Mouse (Mus musculus) liver, embryonic 11.5 days (tissue): ENCODE data around the gene Cat. TPM values are rescaled to one million over a fixed set of nuclear protein-coding genes. Genes with fewer than 3 reads are reported as not detected.

Experiments
- ATAC-seq: fragments of 200-750 bp; cut with Nextera tagmentation; replicated peaks from 2 replicates; pipeline ENCODE4 v1.8.0; 2017; ENCODE audit warnings: moderate number of reproducible peaks, mild to moderate bottlenecking, moderate TSS enrichment, moderate library complexity; ENCODE audit not compliant: low FRiP score
- DNase-seq: peaks from one replicate; pipeline ENCODE4 v3.0.0-alpha.2; 2017; ENCODE audit warnings: low spot score
- H3K27ac ChIP-seq: fragments of 300-500 bp; sonication (generic); 2 replicates; pipeline ENCODE4 v1.5.1; 2014; ENCODE audit warnings: mild to moderate bottlenecking, low read depth, low read length, control low read depth
- H3K27me3 ChIP-seq: fragments of 300-500 bp; sonication (generic); replicated peaks from 2 replicates; pipeline ENCODE4 v1.6.1; 2014; ENCODE audit warnings: low read length, mixed read lengths; ENCODE audit not compliant: control insufficient read depth, insufficient read depth
- H3K36me3 ChIP-seq: fragments of 300-500 bp; sonication (generic); 2 replicates; pipeline ENCODE4 v1.6.1; 2014; ENCODE audit warnings: mild to moderate bottlenecking, low read length, moderate library complexity, mixed read lengths; ENCODE audit not compliant: control insufficient read depth, insufficient read depth
- H3K4me1 ChIP-seq: fragments of 300-500 bp; sonication (generic); replicated peaks from 2 replicates; pipeline ENCODE4 v1.6.1; 2014; ENCODE audit warnings: low read length, mixed read lengths; ENCODE audit not compliant: control insufficient read depth, insufficient read depth
- H3K4me2 ChIP-seq: fragments of 300-500 bp; sonication (generic); 2 replicates; pipeline ENCODE4 v1.6.1; 2014; ENCODE audit warnings: mild to moderate bottlenecking, control low read depth, moderate library complexity
- H3K4me3 ChIP-seq: fragments of 300-500 bp; sonication (generic); 2 replicates; pipeline ENCODE4 v1.5.1; 2014; ENCODE audit warnings: low read depth, low read length, control low read depth
- H3K9ac ChIP-seq: fragments of 300-500 bp; sonication (generic); 2 replicates; pipeline ENCODE4 v1.6.1; 2014; ENCODE audit warnings: low read depth, low read length, control low read depth
- H3K9me3 ChIP-seq: fragments of 300-500 bp; sonication (generic); 2 replicates; pipeline ENCODE4 v1.6.1; 2016; ENCODE audit warnings: low read length, inconsistent platforms, mixed read lengths; ENCODE audit not compliant: control insufficient read depth
- WGBS: fragments of 180-500 bp; shearing (Covaris S2); extraction: QIAGEN DNeasy Blood & Tissue Kit; methylation state at CpG from one replicate; pipeline ENCODE4 v1.1.7; 2014; 5-methylcytosine and 5-hydroxymethylcytosine counted together
- polyA plus RNA-seq: library from polyadenylated mRNA; unstranded; fragments of >200 nt; fragmentation: Nextera tagmentation; extraction: Ambion mirVana; gene quantifications from 2 replicates; pipeline ENCODE4 v1.2.1, GENCODE M21; 2014

Gene Cat
- polyA plus RNA-seq, 1 experiment from 2014 or later, result 145 TPM

DNA sequence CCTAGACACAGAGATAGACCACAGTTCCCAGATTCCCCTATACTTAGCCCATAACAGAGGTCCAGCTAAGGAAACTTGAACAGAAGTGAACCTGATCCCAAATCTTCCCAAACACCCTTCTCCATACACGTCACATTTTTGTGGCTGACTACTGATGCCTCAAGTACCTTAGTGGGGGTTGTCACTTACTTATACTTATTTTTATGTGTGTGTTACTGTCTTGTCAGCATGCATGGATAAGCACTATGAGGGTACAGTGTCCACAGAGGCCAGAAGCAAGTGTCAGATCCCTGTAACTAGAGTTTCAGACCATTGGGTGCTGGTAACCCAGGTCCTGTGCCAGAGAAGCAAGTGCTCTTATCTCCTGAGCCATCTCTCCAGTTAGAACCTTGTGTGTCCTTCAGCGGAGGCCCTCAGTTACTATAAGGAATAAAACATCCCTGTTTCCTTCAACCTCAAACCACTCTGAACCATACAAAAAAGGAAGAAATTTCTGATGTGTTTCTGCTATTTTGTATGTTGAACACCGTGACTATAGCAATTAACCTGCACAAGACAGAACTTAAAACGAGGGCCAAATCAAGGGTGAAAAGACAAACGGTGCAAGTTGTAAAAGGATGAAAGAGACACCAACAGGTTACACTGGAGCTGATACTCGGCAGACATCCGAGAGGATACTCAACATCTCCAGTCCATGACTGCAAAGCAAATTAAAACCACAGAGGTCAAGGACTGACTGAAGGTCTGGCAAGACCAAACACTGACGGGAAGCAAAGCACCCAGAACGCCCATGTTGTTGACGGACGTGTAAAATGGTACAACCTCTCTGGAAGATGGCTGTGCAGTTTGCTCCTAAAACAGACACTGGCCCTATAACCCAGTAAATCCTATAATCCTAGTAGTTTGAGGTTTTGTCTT is 3.4 kb downstream of the Cat start:
- WGBS, result 71% methylated on average over 11 of the region's 11 CpGs
- Histone ChIP-seq H3K27ac (no peak overlapping the region), H3K4me2 (peak overlapping the region; percentile 82), H3K9me3 (no peaks in the 10 kb centered on the region), H3K9ac (no peak overlapping the region), H3K27me3 (no peaks in the 10 kb centered on the region), H3K36me3 (no peaks in the 10 kb centered on the region), H3K4me1 (peaks cover 52% of the 10 kb centered on the region), H3K4me3 (no peak overlapping the region)
- no peak for ATAC-seq
- DNase-seq, result no peak

GRCm38 (mm10) chr2:103480871-103481270 is 4.1 kb downstream of the Cat start:
- peak overlapping the region; percentile 55 for H3K4me2 ChIP-seq
- no peaks in the 10 kb centered on the region for H3K36me3 ChIP-seq
- WGBS, result 92% methylated on average over 4 of the region's 4 CpGs
- ATAC-seq, result no peak
- H3K9me3 ChIP-seq, result no peaks in the 10 kb centered on the region
- no peaks in the 10 kb centered on the region for H3K27me3 ChIP-seq
- no peak overlapping the region for H3K4me3 ChIP-seq
- DNase-seq, result no peak
- H3K9ac ChIP-seq, result peak overlapping the region; percentile 62
- H3K4me1 ChIP-seq, result peaks cover 53% of the 10 kb centered on the region
- H3K27ac ChIP-seq, result peak overlapping the region; percentile 85

GRCm38 (mm10) chr2:103480240-103480639 is 4.7 kb downstream of the Cat start:
- Histone ChIP-seq H3K36me3 (0 out of 2 replicates have a peak, but pooled peaks cover 4% of the 10 kb centered on the region), H3K4me3 (no peak overlapping the region), H3K9ac (peak overlapping the region; percentile 62), H3K9me3 (no peaks in the 10 kb centered on the region), H3K27ac (peak overlapping the region; percentile 85), H3K4me2 (peak overlapping the region; percentile 55), H3K27me3 (no peaks in the 10 kb centered on the region), H3K4me1 (peaks cover 53% of the 10 kb centered on the region)
- 50% methylated on average over 8 of the region's 8 CpGs for WGBS
- ATAC-seq, result peak; percentile 48
- no peak for DNase-seq

DNA sequence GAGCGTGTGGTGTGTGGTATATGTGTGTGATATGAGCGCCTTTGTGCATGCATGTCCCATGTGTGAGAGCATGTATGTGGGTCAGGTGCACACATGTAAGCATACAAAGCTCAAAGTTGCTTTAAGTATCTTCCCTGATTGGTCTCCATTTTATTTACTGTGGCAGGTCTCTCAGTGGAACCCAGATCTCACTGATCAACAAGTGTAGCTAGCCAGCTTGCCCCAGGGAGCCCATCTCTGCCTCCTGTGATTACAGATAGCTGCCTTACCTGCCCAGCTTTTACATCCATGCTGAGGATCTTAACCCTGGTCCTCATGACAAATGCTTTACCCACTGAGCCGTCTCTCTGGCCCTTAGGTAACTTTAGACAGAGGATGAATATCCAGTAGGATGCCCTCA is 6.6 kb downstream of the Cat start:
- DNase-seq (no peak), ATAC-seq (no peak)
- H3K4me2 ChIP-seq, result no peak overlapping the region
- no peaks in the 10 kb centered on the region for H3K9me3 ChIP-seq
- 93% methylated on average over 3 of the region's 3 CpGs for WGBS
- H3K36me3 ChIP-seq, result peaks cover 10% of the 10 kb centered on the region
- no peak overlapping the region for H3K9ac ChIP-seq
- peaks cover 45% of the 10 kb centered on the region for H3K4me1 ChIP-seq
- H3K27me3 ChIP-seq, result no peaks in the 10 kb centered on the region
- H3K4me3 ChIP-seq, result no peak overlapping the region
- no peak overlapping the region; the same call in 1 of the 2 replicates for H3K27ac ChIP-seq

GRCm38 (mm10) chr2:103477456-103477855 is 7.5 kb downstream of the Cat start:
- H3K36me3 ChIP-seq, result peaks cover 16% of the 10 kb centered on the region
- 62% methylated on average over 4 of the region's 4 CpGs for WGBS
- no peak for DNase-seq

GRCm38 (mm10) chr2:103476657-103477056 is 8.3 kb downstream of the Cat start:
- H3K27ac ChIP-seq, result no peak overlapping the region
- no peak overlapping the region for H3K9ac ChIP-seq
- no peak overlapping the region for H3K4me2 ChIP-seq
- DNase-seq (no peak), ATAC-seq (no peak)
- 48% methylated on average over 11 of the region's 11 CpGs for WGBS
- H3K4me1 ChIP-seq, result peaks cover 33% of the 10 kb centered on the region
- H3K9me3 ChIP-seq, result no peaks in the 10 kb centered on the region
- no peaks in the 10 kb centered on the region for H3K27me3 ChIP-seq
- H3K36me3 ChIP-seq, result peaks cover 16% of the 10 kb centered on the region
- no peak overlapping the region for H3K4me3 ChIP-seq

More at GRCm38 (mm10) chr2:103477456-103477855, 7.5 kb downstream of the Cat start:
- Histone ChIP-seq H3K4me3 (no peak overlapping the region), H3K4me2 (no peak overlapping the region), H3K9me3 (no peaks in the 10 kb centered on the region), H3K9ac (no peak overlapping the region), H3K27me3 (no peaks in the 10 kb centered on the region), H3K4me1 (peaks cover 40% of the 10 kb centered on the region), H3K27ac (no peak overlapping the region)
- ATAC-seq, result no peak; the same call in 1 of the 2 replicates

DNA sequence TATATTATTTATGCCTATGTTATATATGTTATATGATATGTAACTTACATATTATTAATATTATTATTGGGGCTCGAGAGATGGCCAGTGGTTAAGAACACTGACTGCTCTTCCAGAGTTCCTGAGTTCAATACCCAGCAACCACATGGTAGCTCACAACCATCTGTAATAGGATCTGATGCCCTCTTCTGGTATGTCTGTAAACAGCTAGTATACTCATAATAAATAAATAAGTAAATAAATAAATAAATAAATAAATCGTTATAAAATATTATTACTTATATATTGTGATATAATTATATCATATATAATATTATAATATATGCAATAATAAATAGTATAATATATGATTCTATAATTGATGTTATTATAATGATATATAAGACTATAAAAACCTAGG is 8.8 kb downstream of the Cat start:
- no peak overlapping the region for H3K4me2 ChIP-seq
- H3K9me3 ChIP-seq, result no peaks in the 10 kb centered on the region
- DNase-seq (no peak), ATAC-seq (no peak)
- H3K27ac ChIP-seq, result no peak overlapping the region
- no peak overlapping the region for H3K9ac ChIP-seq
- no peak overlapping the region for H3K4me3 ChIP-seq
- WGBS, result 83% methylated on average over 2 of the region's 2 CpGs
- no peaks in the 10 kb centered on the region for H3K27me3 ChIP-seq
- peaks cover 28% of the 10 kb centered on the region for H3K4me1 ChIP-seq
- peaks cover 19% of the 10 kb centered on the region for H3K36me3 ChIP-seq

- no peak for DNase-seq
- H3K9ac ChIP-seq, result no peak overlapping the region
These were observed 11.6 kb downstream of the Cat start for GRCm38 (mm10) chr2:103473362-103473761.

More at GRCm38 (mm10) chr2:103473362-103473761, 11.6 kb downstream of the Cat start:
- Histone ChIP-seq H3K4me2 (no peak overlapping the region), H3K36me3 (peaks cover 31% of the 10 kb centered on the region), H3K27ac (no peak overlapping the region), H3K4me1 (peaks cover 10% of the 10 kb centered on the region), H3K27me3 (no peaks in the 10 kb centered on the region), H3K9me3 (no peaks in the 10 kb centered on the region), H3K4me3 (no peak overlapping the region)
- 86% methylated on average over 3 of the region's 3 CpGs for WGBS
- no peak for ATAC-seq
